Mouse (Mus musculus) layer of hippocampus, postnatal 25 days (tissue): ENCODE measurements around the gene Akip1. TPM values are rescaled to one million over a fixed set of nuclear protein-coding genes. Genes with fewer than 3 reads are reported as not detected.

Source experiments
- total RNA-seq, 2 experiments: library from RNA; stranded (reverse); gene quantifications; 2 replicates each; pipeline ENCODE4 v1.2.3; 2021

Gene Akip1
- total RNA-seq, 2 experiments from 2014 or later: 4.1 to 7.2 TPM

Other genes starting within 250 kb of the Akip1 start
- 1 to 10 TPM; 4.5 to 5.0 TPM for gene Trim66, start 195.6 kb upstream of the Akip1 start, total RNA-seq
- 100 to 1,000 TPM; 129 to 142 TPM for gene Rpl27a, start 184.5 kb upstream of the Akip1 start, total RNA-seq
- gene St5, start 85 bp upstream of the Akip1 start, total RNA-seq: 10 to 100 TPM; 35.3 to 41.7 TPM
- gene BC051019, start 20.2 kb downstream of the Akip1 start, total RNA-seq: not detected
- gene Ascl3, start 28.0 kb downstream of the Akip1 start, total RNA-seq: not detected
- gene Tmem9b, start 49.2 kb downstream of the Akip1 start, total RNA-seq: 100 to 1,000 TPM; 100 to 109 TPM
- gene Nrip3, start 78.3 kb downstream of the Akip1 start, total RNA-seq: 100 to 1,000 TPM; 194 to 212 TPM
- under 1 TPM; 0.84 to 0.94 TPM for gene Scube2, start 162.0 kb downstream of the Akip1 start, total RNA-seq